Mouse (Mus musculus) bone marrow, adult 2 months (tissue): ENCODE results near the gene Exoc3l4. TPM values are rescaled to one million over a fixed set of nuclear protein-coding genes. Genes with fewer than 3 reads are reported as not detected.

ENCODE experiments used
- H3K27ac ChIP-seq: fragments of 200-500 bp; 2 replicates; pipeline ENCODE4 v1.5.1; 2012; ENCODE audit warnings: low read depth, mild to moderate bottlenecking, control low read depth, inconsistent platforms, low read length; ENCODE audit not compliant: control insufficient read depth, poor library complexity, insufficient read depth
- H3K4me1 ChIP-seq: fragments of 200-500 bp; 2 replicates; pipeline ENCODE4 v1.6.1; 2011; ENCODE audit warnings: low read length; ENCODE audit not compliant: control insufficient read depth, insufficient read depth
- H3K4me3 ChIP-seq: fragments of 200-500 bp; replicated peaks from 2 replicates; pipeline ENCODE3; 2011; ENCODE audit warnings: mild to moderate bottlenecking, low read depth, low read length, control low read depth; ENCODE audit not compliant: control insufficient read depth
- CTCF ChIP-seq: fragments of 200-500 bp; IDR thresholded peaks from 2 replicates; pipeline ENCODE4 v1.5.1; 2011; ENCODE audit warnings: low read length, control low read depth; ENCODE audit not compliant: control insufficient read depth, insufficient read depth
- POLR2A ChIP-seq: fragments of 200-500 bp; IDR thresholded peaks from 2 replicates; pipeline ENCODE4 v1.6.1; 2011; ENCODE audit warnings: low read depth, mild to moderate bottlenecking, control low read depth, low read length, borderline replicate concordance; ENCODE audit not compliant: control insufficient read depth
- whole genome bisulfite sequencing: fragments of 180-500 bp; shearing (Covaris S2); methylation state at CpG from one replicate; pipeline ENCODE4 v1.1.7; 2018; 5-methylcytosine and 5-hydroxymethylcytosine counted together
- polyA plus RNA-seq: library from polyadenylated mRNA; stranded (reverse); fragments of >200 nt; gene quantifications from 2 replicates; pipeline ENCODE4 v1.2.4, GENCODE M21; 2011; ENCODE audit warnings: low replicate concordance; ENCODE audit not compliant: missing spikeins, insufficient read depth, insufficient read length

Gene Exoc3l4
- polyA plus RNA-seq, 1 experiment: 18.4 TPM

GRCm38 (mm10) chr12:111376826-111377331 is 39.9 kb upstream of the Exoc3l4 start:
- TF ChIP-seq POLR2A: no peak
- TF ChIP-seq CTCF: no peak
- no peaks in the 10 kb centered on the region for H3K4me1 ChIP-seq
- H3K4me3 ChIP-seq: peak overlapping the region; percentile 77
- WGBS: under 1% methylated on average over 49 of the region's 49 CpGs
- peak overlapping the region; percentile 68; the same call in 1 of the 2 replicates for H3K27ac ChIP-seq

GRCm38 (mm10) chr12:111377376-111377973 is 39.3 kb upstream of the Exoc3l4 start, which contains the start of gene Cdc42bpb:
Cdc42bpb (minus strand) TSS chr12:111377718.
- WGBS: 2% methylated on average over 93 of the region's 94 CpGs
- H3K4me3 ChIP-seq: peak within 1 kb of the TSS; percentile 77
- no peaks in the 10 kb centered on the region for H3K4me1 ChIP-seq
- peak within 1 kb of the TSS; percentile 68; the same call in 1 of the 2 replicates for H3K27ac ChIP-seq
- TF ChIP-seq POLR2A (peak; percentile 50; the same call in 1 of the 2 replicates), CTCF (no peak)

- TF ChIP-seq CTCF (no peak), POLR2A (no peak)
- WGBS: 2% methylated on average over 32 of the region's 32 CpGs
- peak overlapping the region; percentile 17; the same call in 1 of the 2 replicates for H3K27ac ChIP-seq
- H3K4me1 ChIP-seq: no peaks in the 10 kb centered on the region
- peak overlapping the region; percentile 77 for H3K4me3 ChIP-seq
Observed at GRCm38 (mm10) chr12:111377986-111378490, 38.8 kb upstream of the Exoc3l4 start.

GRCm38 (mm10) chr12:111378812-111379211 is 38.0 kb upstream of the Exoc3l4 start:
- WGBS: 70% methylated on average over 12 of the region's 12 CpGs
- H3K4me3 ChIP-seq: no peak overlapping the region
- no peak overlapping the region for H3K27ac ChIP-seq
- no peaks in the 10 kb centered on the region for H3K4me1 ChIP-seq
- TF ChIP-seq POLR2A (no peak), CTCF (no peak)

- TF ChIP-seq CTCF: no peak
- Histone ChIP-seq H3K27ac (no peak overlapping the region), H3K4me1 (no peaks in the 10 kb centered on the region), H3K4me3 (no peak overlapping the region)
- 72% methylated on average over 13 of the region's 13 CpGs for WGBS
Observed at GRCm38 (mm10) chr12:111385883-111386641, 30.8 kb upstream of the Exoc3l4 start.

- TF ChIP-seq POLR2A: no peak
- no peak for TF ChIP-seq CTCF
- Histone ChIP-seq H3K4me1 (no peaks in the 10 kb centered on the region), H3K27ac (no peak overlapping the region), H3K4me3 (no peak overlapping the region)
- 28% methylated on average over 8 of the region's 8 CpGs for WGBS
Observed at GRCm38 (mm10) chr12:111386642-111387120, 30.1 kb upstream of the Exoc3l4 start.

GRCm38 (mm10) chr12:111387146-111387545 is 29.7 kb upstream of the Exoc3l4 start:
- Histone ChIP-seq H3K4me3 (no peak overlapping the region), H3K27ac (no peak overlapping the region), H3K4me1 (no peaks in the 10 kb centered on the region)
- TF ChIP-seq POLR2A (no peak), CTCF (no peak)
- WGBS: 83% methylated on average over 4 of the region's 4 CpGs

GRCm38 (mm10) chr12:111394008-111394407 is 22.8 kb upstream of the Exoc3l4 start:
- 75% methylated on average over 6 of the region's 6 CpGs for WGBS
- TF ChIP-seq CTCF: no peak
- TF ChIP-seq POLR2A: no peak
- Histone ChIP-seq H3K4me1 (no peaks in the 10 kb centered on the region), H3K27ac (no peak overlapping the region), H3K4me3 (no peak overlapping the region)
